Mouse (Mus musculus): ENCODE results near the gene Abca17.

DNA sequence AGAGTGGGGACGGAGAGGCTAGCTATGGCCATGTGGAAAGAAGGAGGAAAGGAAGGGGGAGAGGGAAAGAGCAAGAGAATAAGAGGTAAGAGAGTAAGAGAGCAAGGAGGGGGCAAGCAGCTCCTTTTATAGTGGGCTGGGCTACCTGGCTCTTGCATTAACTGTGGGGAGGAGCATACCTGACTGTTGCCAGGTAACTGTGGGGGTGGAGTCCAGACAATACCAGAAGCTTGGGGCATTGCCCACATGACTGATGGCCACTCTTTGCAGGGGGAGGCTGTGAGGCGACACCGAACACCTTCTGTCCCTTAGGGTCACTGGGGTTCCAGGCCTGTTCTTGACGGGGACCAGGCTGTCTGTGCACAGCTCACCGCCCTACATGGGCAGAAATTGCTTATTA is 37.8 kb upstream of the Abca17 start:
- no peak for TF ChIP-seq POLR2A (IDR thresholded peaks at IDR 0.05; ENCODE audit: low read depth, low read length)
- no peak for TF ChIP-seq CTCF (IDR thresholded peaks at IDR 0.05; ENCODE audit: extremely low read depth, insufficient read length, insufficient replicate concordance, low read depth, low read length)
